Mouse (Mus musculus) neural tube, embryonic 14.5 days (tissue): ENCODE measurements around the gene Tmem129. TPM values are rescaled to one million over a fixed set of nuclear protein-coding genes. Genes with fewer than 3 reads are reported as not detected.

Experiments used
- ATAC-seq: fragments of 200-750 bp; cut with Nextera tagmentation; 2 replicates; pipeline ENCODE4 v1.8.0; 2017; ENCODE audit warnings: low read depth, mild to moderate bottlenecking, moderate TSS enrichment, moderate library complexity
- H3K27ac ChIP-seq: fragments of 300-500 bp; sonication (generic); 2 replicates; pipeline ENCODE4 v1.5.1; 2014; ENCODE audit warnings: low read depth, mild to moderate bottlenecking, control low read depth, low read length, moderate library complexity, mixed read lengths
- H3K27me3 ChIP-seq: fragments of 300-500 bp; sonication (generic); 2 replicates; pipeline ENCODE4 v1.6.1; 2014; ENCODE audit warnings: low read length; ENCODE audit not compliant: control insufficient read depth, insufficient read depth
- H3K36me3 ChIP-seq: fragments of 300-500 bp; sonication (generic); 2 replicates; pipeline ENCODE4 v1.6.1; 2014; ENCODE audit warnings: low read length, mixed read lengths; ENCODE audit not compliant: control insufficient read depth, insufficient read depth
- H3K4me1 ChIP-seq: fragments of 300-500 bp; sonication (generic); 2 replicates; pipeline ENCODE4 v1.6.1; 2014; ENCODE audit warnings: low read length; ENCODE audit not compliant: control insufficient read depth, insufficient read depth
- H3K4me2 ChIP-seq: fragments of 300-500 bp; sonication (generic); 2 replicates; pipeline ENCODE4 v1.6.1; 2014; ENCODE audit warnings: mild to moderate bottlenecking, low read depth, low read length, control low read depth
- H3K4me3 ChIP-seq: fragments of 300-500 bp; sonication (generic); 2 replicates; pipeline ENCODE4 v1.5.1; 2014; ENCODE audit warnings: low read depth, low read length, control low read depth, mixed read lengths
- H3K9ac ChIP-seq: fragments of 300-500 bp; sonication (generic); replicated peaks from 2 replicates; pipeline ENCODE4 v1.6.1; 2014; ENCODE audit warnings: low read depth, mild to moderate bottlenecking, control low read depth, low read length, mixed read lengths
- H3K9me3 ChIP-seq: fragments of 300-500 bp; sonication (generic); 2 replicates; pipeline ENCODE4 v1.6.1; 2016; ENCODE audit warnings: low read length; ENCODE audit not compliant: control insufficient read depth
- whole genome bisulfite sequencing: fragments of 180-500 bp; shearing (Covaris S2); extraction: QIAGEN DNeasy Blood & Tissue Kit; methylation state at CpG from one replicate; pipeline ENCODE4 v1.1.7; 2014; 5-methylcytosine and 5-hydroxymethylcytosine counted together
- polyA plus RNA-seq: library from polyadenylated mRNA; unstranded; fragments of >200 nt; fragmentation: Nextera tagmentation; extraction: Ambion mirVana; gene quantifications from 2 replicates; pipeline ENCODE4 v1.2.1, GENCODE M21; 2014

The Tmem129 gene
- polyA plus RNA-seq, 1 experiment from 2014 or later, result 27.6 TPM

- ATAC-seq, result no peak
- H3K27me3 ChIP-seq, result no peaks in the 10 kb centered on the region
- H3K9me3 ChIP-seq, result no peaks in the 10 kb centered on the region
- H3K4me3 ChIP-seq, result no peak overlapping the region
- H3K9ac ChIP-seq, result no peak overlapping the region
- 60% methylated on average over 3 of the region's 3 CpGs for WGBS
- no peaks in the 10 kb centered on the region for H3K36me3 ChIP-seq
- no peak overlapping the region for H3K4me2 ChIP-seq
- no peaks in the 10 kb centered on the region for H3K4me1 ChIP-seq
- no peak overlapping the region for H3K27ac ChIP-seq
These were observed 22.8 kb upstream of the Tmem129 start for GRCm38 (mm10) chr5:33681044-33681443.

- no peak for ATAC-seq
- Histone ChIP-seq H3K4me2 (no peak overlapping the region), H3K4me1 (peaks cover 4% of the 10 kb centered on the region; the same call in 1 of the 2 replicates), H3K27ac (no peak overlapping the region), H3K27me3 (no peaks in the 10 kb centered on the region), H3K9me3 (no peaks in the 10 kb centered on the region), H3K9ac (no peak overlapping the region), H3K4me3 (no peak overlapping the region), H3K36me3 (no peaks in the 10 kb centered on the region)
- 90% methylated on average over 5 of the region's 5 CpGs for WGBS
These were observed 20.0 kb upstream of the Tmem129 start for GRCm38 (mm10) chr5:33678244-33678643.

- Histone ChIP-seq H3K9ac (no peak overlapping the region), H3K27me3 (no peaks in the 10 kb centered on the region), H3K4me3 (no peak overlapping the region), H3K4me1 (peaks cover 4% of the 10 kb centered on the region; the same call in 1 of the 2 replicates), H3K27ac (no peak overlapping the region), H3K9me3 (no peaks in the 10 kb centered on the region), H3K36me3 (no peaks in the 10 kb centered on the region), H3K4me2 (no peak overlapping the region)
- 0% methylated on average over 1 of the region's 1 CpGs for WGBS
- peak; percentile 38; the same call in 1 of the 2 replicates for ATAC-seq
These were observed 17.7 kb upstream of the Tmem129 start for GRCm38 (mm10) chr5:33675964-33676363.

- no peak overlapping the region for H3K4me3 ChIP-seq
- ATAC-seq, result peak; percentile 72
- no peaks in the 10 kb centered on the region for H3K27me3 ChIP-seq
- WGBS, result 37% methylated on average over 3 of the region's 3 CpGs
- no peak overlapping the region for H3K9ac ChIP-seq
- H3K27ac ChIP-seq, result peak overlapping the region; percentile 7; the same call in 1 of the 2 replicates
- H3K4me1 ChIP-seq, result peaks cover 4% of the 10 kb centered on the region; the same call in 1 of the 2 replicates
- no peaks in the 10 kb centered on the region for H3K9me3 ChIP-seq
- H3K36me3 ChIP-seq, result no peaks in the 10 kb centered on the region
- no peak overlapping the region for H3K4me2 ChIP-seq
These were observed 16.2 kb upstream of the Tmem129 start for GRCm38 (mm10) chr5:33674439-33674838.

GRCm38 (mm10) chr5:33671659-33672058 is 13.4 kb upstream of the Tmem129 start:
- H3K4me3 ChIP-seq, result no peak overlapping the region
- no peak for ATAC-seq
- H3K27me3 ChIP-seq, result no peaks in the 10 kb centered on the region
- no peak overlapping the region for H3K4me2 ChIP-seq
- no peaks in the 10 kb centered on the region for H3K36me3 ChIP-seq
- WGBS, result 84% methylated on average over 5 of the region's 5 CpGs
- peaks cover 4% of the 10 kb centered on the region; the same call in 1 of the 2 replicates for H3K4me1 ChIP-seq
- H3K9ac ChIP-seq, result no peak overlapping the region
- H3K27ac ChIP-seq, result no peak overlapping the region
- no peaks in the 10 kb centered on the region for H3K9me3 ChIP-seq

- H3K36me3 ChIP-seq, result no peaks in the 10 kb centered on the region
- no peak overlapping the region for H3K4me3 ChIP-seq
- no peaks in the 10 kb centered on the region for H3K9me3 ChIP-seq
- no peak overlapping the region for H3K9ac ChIP-seq
- no peaks in the 10 kb centered on the region for H3K27me3 ChIP-seq
- no peaks in the 10 kb centered on the region for H3K4me1 ChIP-seq
- no peak for ATAC-seq
- no peak overlapping the region for H3K27ac ChIP-seq
- H3K4me2 ChIP-seq, result no peak overlapping the region
These were observed 10.0 kb upstream of the Tmem129 start for GRCm38 (mm10) chr5:33668223-33668622.

GRCm38 (mm10) chr5:33658664-33659050 is 441 bp upstream of the Tmem129 start:
- peak overlapping the region; percentile 91 for H3K4me2 ChIP-seq
- H3K9me3 ChIP-seq, result no peaks in the 10 kb centered on the region
- H3K4me3 ChIP-seq, result peak overlapping the region; percentile 66
- H3K4me1 ChIP-seq, result peaks cover 15% of the 10 kb centered on the region
- H3K36me3 ChIP-seq, result 0 out of 2 replicates have a peak, but pooled peaks cover 8% of the 10 kb centered on the region
- WGBS, result 0% methylated on average over 26 of the region's 26 CpGs
- H3K9ac ChIP-seq, result peak overlapping the region; percentile 66
- H3K27me3 ChIP-seq, result no peaks in the 10 kb centered on the region
- peak; percentile 1; the same call in 1 of the 2 replicates for ATAC-seq
- no peak overlapping the region for H3K27ac ChIP-seq

- H3K9me3 ChIP-seq, result no peaks in the 10 kb centered on the region
- peak overlapping the region; percentile 71 for H3K9ac ChIP-seq
- peaks cover 15% of the 10 kb centered on the region for H3K4me1 ChIP-seq
- no peaks in the 10 kb centered on the region for H3K27me3 ChIP-seq
- H3K27ac ChIP-seq, result peak overlapping the region; percentile 98
- ATAC-seq, result peak; percentile 36
- H3K4me2 ChIP-seq, result peak overlapping the region; percentile 91
- under 1% methylated on average over 32 of the region's 32 CpGs for WGBS
- H3K4me3 ChIP-seq, result peak overlapping the region; percentile 66
- H3K36me3 ChIP-seq, result 0 out of 2 replicates have a peak, but pooled peaks cover 9% of the 10 kb centered on the region
These were observed 897 bp downstream of the Tmem129 start for GRCm38 (mm10) chr5:33657251-33657786.

- no peak for ATAC-seq
- H3K9ac ChIP-seq, result peak overlapping the region; percentile 71
- H3K4me1 ChIP-seq, result peaks cover 15% of the 10 kb centered on the region
- H3K27me3 ChIP-seq, result no peaks in the 10 kb centered on the region
- 0 out of 2 replicates have a peak, but pooled peaks cover 9% of the 10 kb centered on the region for H3K36me3 ChIP-seq
- peak overlapping the region; percentile 66 for H3K4me3 ChIP-seq
- no peaks in the 10 kb centered on the region for H3K9me3 ChIP-seq
- WGBS, result 33% methylated on average over 1 of the region's 1 CpGs
- H3K27ac ChIP-seq, result no peak overlapping the region
- peak overlapping the region; percentile 91 for H3K4me2 ChIP-seq
These were observed 1.5 kb downstream of the Tmem129 start for GRCm38 (mm10) chr5:33656739-33657138.
